21 mouse cellular contexts compared by ENCODE assay signal in genomic region chr1:158699276-158699675, GRCm38 (mm10).
DNase-seq lines count a peak whose midpoint lies in the region; ATAC-seq and TF ChIP-seq lines count a peak whose summit lies in the region.
"Had no signal": no experiment of that assay in that cellular context is flagged by ENCODE, and none has a peak within 500 bp of the region (broad histone marks: within the 10 kb centered on the region; RNA-seq: fewer than 3 reads in every experiment).

No protein-coding gene starts in this region.

- no peak for TF ChIP-seq CTCF in lung, embryonic 14.5 days (IDR thresholded peaks at IDR 0.05; ENCODE audit: low read depth)
- no peak for TF ChIP-seq CTCF in cerebellum, adult 2 months (IDR thresholded peaks at IDR 0.05; ENCODE audit: borderline replicate concordance, insufficient read depth, low read depth, low read length)

- H3K36me3 ChIP-seq in lung, embryonic 14.5 days (ENCODE audit: insufficient read depth): no peaks in the 10 kb centered on the region
- H3K36me3 ChIP-seq: embryonic facial prominence, embryonic 12.5 days; forebrain, embryonic 15.5 days; heart, embryonic 15.5 days; hindbrain, embryonic 10.5 days had no signal

- H3K4me1 ChIP-seq in lung, embryonic 14.5 days (ENCODE audit: insufficient read depth): no peaks in the 10 kb centered on the region
- peaks cover 5% of the 10 kb centered on the region; the same call in 1 of the 2 replicates for H3K4me1 ChIP-seq in cerebellum, adult 2 months (ENCODE audit: control insufficient read depth, insufficient read depth, low read length)
- H3K4me1 ChIP-seq: embryonic facial prominence, embryonic 12.5 days; forebrain, embryonic 15.5 days; heart, embryonic 15.5 days had no signal

- H3K9me3 ChIP-seq in lung, embryonic 14.5 days (ENCODE audit: low read depth, low read length): no peaks in the 10 kb centered on the region
- H3K9me3 ChIP-seq: embryonic facial prominence, embryonic 12.5 days; forebrain, embryonic 15.5 days; heart, embryonic 15.5 days; hindbrain, embryonic 10.5 days had no signal

- peak; percentile 84 for ATAC-seq in lung, embryonic 14.5 days (ENCODE audit: insufficient read depth)
- no peak for ATAC-seq in cerebellum, adult (ENCODE audit: insufficient number of reproducible peaks, low FRiP score, low TSS enrichment)
- ATAC-seq: forebrain, embryonic 15.5 days had no signal

- intact Hi-C loops in heart, postnatal 25 days (cut with DNase I): no loop called here

- TF ChIP-seq POLR2A in cerebellum, adult 2 months (IDR thresholded peaks at IDR 0.05; ENCODE audit: borderline replicate concordance, insufficient read depth, low read length): no peak

- H3K27me3 ChIP-seq in lung, embryonic 14.5 days (ENCODE audit: insufficient read depth, low read length): no peaks in the 10 kb centered on the region
- H3K27me3 ChIP-seq in cerebellum, adult 2 months (ENCODE audit: control insufficient read depth, insufficient read depth, low read length): no peaks in the 10 kb centered on the region
- H3K27me3 ChIP-seq: embryonic facial prominence, embryonic 12.5 days; forebrain, embryonic 15.5 days; heart, embryonic 15.5 days had no signal

- peak; percentile 86 for DNase-seq in heart, adult 11 months
- DNase-seq in heart, postnatal 25 days (ENCODE audit: low spot score): no peak
- DNase-seq in lung, embryonic 14.5 days: peak; percentile 41
- DNase-seq in lung, postnatal 10 days: peak; percentile 65
- DNase-seq in lung, postnatal 4 days: peak; percentile 33 to 51
- no peak for DNase-seq in cerebellum, adult 2 months
- DNase-seq in cerebellum, adult 8-10 months: no peak
- DNase-seq: adrenal gland, adult 2 months; adrenal gland, postnatal 25 days; cerebellum, adult 9-10 months; cerebellum, postnatal 25 days; gastrocnemius, postnatal 36 days; heart, adult 2 months; heart, postnatal 14 days had no signal

- H3K27ac ChIP-seq in lung, embryonic 14.5 days (ENCODE audit: low read depth): no peak overlapping the region
- H3K27ac ChIP-seq in cerebellum, adult 2 months (ENCODE audit: insufficient read depth, low read length): no peak overlapping the region
- H3K27ac ChIP-seq: embryonic facial prominence, embryonic 12.5 days; forebrain, embryonic 15.5 days; heart, adult 2 months; heart, embryonic 15.5 days; hindbrain, embryonic 10.5 days; hindbrain, embryonic 14.5 days had no signal

- no peak overlapping the region for H3K4me3 ChIP-seq in lung, embryonic 14.5 days (ENCODE audit: low read depth, low read length)
- H3K4me3 ChIP-seq in cerebellum, adult 2 months (replicated peaks; ENCODE audit: insufficient read depth, low read depth, low read length): no peak overlapping the region
- H3K4me3 ChIP-seq: embryonic facial prominence, embryonic 12.5 days; forebrain, embryonic 15.5 days; heart, adult 2 months; heart, embryonic 15.5 days; hindbrain, embryonic 10.5 days had no signal

- WGBS in lung, embryonic 14.5 days: 70% methylated on average over 2 of the region's 2 CpGs
- WGBS in cerebellum, adult 2 months: 92% methylated on average over 2 of the region's 2 CpGs

- H3K4me2 ChIP-seq in lung, embryonic 14.5 days: no peak overlapping the region
- H3K4me2 ChIP-seq: embryonic facial prominence, embryonic 12.5 days; forebrain, embryonic 15.5 days; heart, embryonic 11.5 days; heart, embryonic 15.5 days; hindbrain, embryonic 14.5 days had no signal

- no peak overlapping the region for H3K9ac ChIP-seq in lung, embryonic 14.5 days
- H3K9ac ChIP-seq: embryonic facial prominence, embryonic 12.5 days; forebrain, embryonic 15.5 days; heart, embryonic 15.5 days; hindbrain, embryonic 14.5 days had no signal

Comparison
In these comparisons a context has a peak if more than half of its experiments do, and no peak if none do; other contexts are left out.
1. DNase-seq: peak in heart, adult 11 months (single experiment), lung, embryonic 14.5 days (single experiment), lung, postnatal 10 days (single experiment) and lung, postnatal 4 days (2 of 2); none in heart, postnatal 25 days (single experiment), cerebellum, adult 2 months (0 of 2) and cerebellum, adult 8-10 months (single experiment).